Mouse (Mus musculus) CH12.LX (cell line): ENCODE results near the gene Fgf7.

Experiments
- CTCF ChIP-seq, 2 experiments: IDR thresholded peaks in 1 of 2; conservative IDR thresholded peaks in 1 of 2; 2 replicates each; pipeline ENCODE4 v1.5.1; 2011 to 2012; ENCODE audit warnings: low read depth in 2 of 2, low read length in 2 of 2, improper control_type of control experiment in 1 of 2, inconsistent platforms in 1 of 2, mild to moderate bottlenecking in 1 of 2, moderate library complexity in 1 of 2
- E2F4 ChIP-seq: IDR thresholded peaks from 2 replicates; pipeline ENCODE4 v1.6.1; 2011; ENCODE audit warnings: low read depth, low read length, improper control_type of control experiment; ENCODE audit not compliant: insufficient replicate concordance
- EP300 ChIP-seq: IDR thresholded peaks from 2 replicates; pipeline ENCODE4 v1.6.1; 2011; ENCODE audit warnings: low read length, improper control_type of control experiment
- HCFC1 ChIP-seq: IDR thresholded peaks from 2 replicates; pipeline ENCODE4 v1.6.1; 2012; ENCODE audit warnings: low read depth, mild to moderate bottlenecking, inconsistent platforms, low read length, improper control_type of control experiment
- MAX ChIP-seq: IDR thresholded peaks from 2 replicates; pipeline ENCODE4 v1.6.1; 2011; ENCODE audit warnings: low read length, improper control_type of control experiment
- MYC ChIP-seq: IDR thresholded peaks from 2 replicates; pipeline ENCODE4 v1.6.1; 2011; ENCODE audit warnings: low read depth, mild to moderate bottlenecking, improper control_type of control experiment, low read length
- NRF1 ChIP-seq: IDR thresholded peaks from 2 replicates; pipeline ENCODE4 v1.6.1; 2014; ENCODE audit warnings: low read depth, mild to moderate bottlenecking, inconsistent platforms, low read length, improper control_type of control experiment, moderate library complexity
- POLR2A ChIP-seq: IDR thresholded peaks from 2 replicates; pipeline ENCODE4 v1.6.1; 2011; ENCODE audit warnings: low read depth, mild to moderate bottlenecking, improper control_type of control experiment, low read length
- SMC3 ChIP-seq: IDR thresholded peaks from 2 replicates; pipeline ENCODE4 v1.6.1; 2011; ENCODE audit warnings: low read depth, low read length, improper control_type of control experiment
- ZC3H11A ChIP-seq: IDR thresholded peaks from 2 replicates; pipeline ENCODE4 v1.6.1; 2012; ENCODE audit warnings: low read depth, mild to moderate bottlenecking, inconsistent platforms, low read length, improper control_type of control experiment
- ZKSCAN1 ChIP-seq: IDR thresholded peaks from 2 replicates; pipeline ENCODE4 v1.6.1; 2012; ENCODE audit warnings: low read depth, inconsistent platforms, low read length, improper control_type of control experiment, borderline replicate concordance
- ZNF384 ChIP-seq: IDR thresholded peaks from 2 replicates; pipeline ENCODE4 v1.6.1; 2012; ENCODE audit warnings: low read depth, low read length, improper control_type of control experiment, inconsistent platforms

GRCm38 (mm10) chr2:126086187-126086586, 51.7 kb downstream of the Fgf7 start:
- TF ChIP-seq CTCF (conservative IDR thresholded peaks at IDR 0.05 in 1 of 2, IDR thresholded peaks at IDR 0.05 in 1 of 2; ENCODE audit: low read depth in 2 of 2, low read length in 2 of 2) (no peak), MAX (no peak), POLR2A (no peak), MYC (no peak), ZC3H11A (no peak), HCFC1 (no peak), EP300 (no peak), NRF1 (no peak), E2F4 (no peak), ZNF384 (no peak), ZKSCAN1 (no peak), SMC3 (no peak)
